Mouse (Mus musculus) splenic B cell, adult 2 months (primary cell): Measurements from ENCODE around the gene Apobec4.
"Not testable (repeated sequence)": the region's sequence is repeated elsewhere in the genome, so short reads cannot be mapped to it uniquely, and the experiment has no call there.

Source experiments
- DNase-seq: peaks from one replicate; pipeline ENCODE4 v3.0.0-alpha.2; 2011; ENCODE audit warnings: low read depth, low spot score
- H3K27me3 ChIP-seq: 2 replicates; pipeline ENCODE4 v1.6.1; 2012; ENCODE audit warnings: mild to moderate bottlenecking, low read length, moderate library complexity, mixed read lengths; ENCODE audit not compliant: control insufficient read depth, poor library complexity, insufficient read depth, severe bottlenecking
- H3K36me3 ChIP-seq: 2 replicates; pipeline ENCODE4 v1.6.1; 2012; ENCODE audit warnings: mild to moderate bottlenecking, low read length, moderate library complexity, mixed read lengths; ENCODE audit not compliant: control insufficient read depth, poor library complexity, insufficient read depth, severe bottlenecking

Apobec4 gene

DNA sequence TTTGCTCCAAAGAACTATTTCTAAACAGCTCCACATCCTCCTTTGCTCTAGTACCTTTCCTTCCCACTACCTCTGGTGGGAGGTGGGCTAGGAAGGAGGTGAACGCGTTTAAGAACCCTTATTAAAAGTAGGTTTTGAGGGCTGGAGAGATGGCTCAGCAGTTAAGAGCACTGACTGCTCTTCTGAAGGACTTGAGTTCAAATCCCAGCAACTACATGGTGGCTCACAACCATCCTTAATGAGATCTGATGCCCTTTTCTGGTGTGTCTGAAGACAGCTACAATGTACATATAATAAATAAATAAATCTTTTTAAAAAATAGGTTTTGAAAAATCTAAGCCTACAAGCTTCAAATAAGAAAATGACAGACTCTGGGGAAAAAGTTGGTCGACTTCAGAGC, 35.1 kb downstream of the Apobec4 start:
- DNase-seq, H3K36me3 ChIP-seq, H3K27me3 ChIP-seq: not testable (repeated sequence)

DNA sequence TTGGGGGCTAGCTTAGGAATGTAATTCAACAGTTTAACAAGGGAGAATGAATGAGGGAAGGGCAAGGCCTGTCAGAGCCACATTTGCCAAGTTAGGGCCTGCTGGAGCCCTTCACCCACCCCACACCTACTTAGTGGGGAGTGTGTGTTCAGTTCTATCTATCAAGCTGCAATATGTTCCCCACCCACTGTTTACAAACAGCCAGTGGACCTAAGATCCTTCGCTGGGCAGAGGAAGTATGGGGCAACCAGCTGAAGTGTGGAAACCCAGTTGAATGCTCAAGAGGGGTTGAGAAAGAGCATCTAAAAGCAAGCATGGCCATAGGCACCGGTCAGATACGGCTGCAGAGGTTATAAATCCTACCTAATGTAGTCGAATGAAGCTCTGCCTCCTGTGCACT, 36.6 kb downstream of the Apobec4 start:
- Histone ChIP-seq H3K36me3 (no peaks in the 10 kb centered on the region), H3K27me3 (no peaks in the 10 kb centered on the region)
- DNase-seq, result no peak

GRCm38 (mm10) chr1:152788121-152788660, 37.8 kb downstream of the Apobec4 start:
- Histone ChIP-seq H3K36me3 (no peaks in the 10 kb centered on the region), H3K27me3 (no peaks in the 10 kb centered on the region)
- no peak for DNase-seq

GRCm38 (mm10) chr1:152790254-152790653, 39.9 kb downstream of the Apobec4 start:
- Histone ChIP-seq H3K27me3 (no peaks in the 10 kb centered on the region), H3K36me3 (no peaks in the 10 kb centered on the region)
- peak; percentile 82 for DNase-seq

- Histone ChIP-seq H3K27me3 (no peaks in the 10 kb centered on the region), H3K36me3 (no peaks in the 10 kb centered on the region)
- DNase-seq, result no peak
These were observed 40.5 kb downstream of the Apobec4 start for GRCm38 (mm10) chr1:152790821-152791220.

DNA sequence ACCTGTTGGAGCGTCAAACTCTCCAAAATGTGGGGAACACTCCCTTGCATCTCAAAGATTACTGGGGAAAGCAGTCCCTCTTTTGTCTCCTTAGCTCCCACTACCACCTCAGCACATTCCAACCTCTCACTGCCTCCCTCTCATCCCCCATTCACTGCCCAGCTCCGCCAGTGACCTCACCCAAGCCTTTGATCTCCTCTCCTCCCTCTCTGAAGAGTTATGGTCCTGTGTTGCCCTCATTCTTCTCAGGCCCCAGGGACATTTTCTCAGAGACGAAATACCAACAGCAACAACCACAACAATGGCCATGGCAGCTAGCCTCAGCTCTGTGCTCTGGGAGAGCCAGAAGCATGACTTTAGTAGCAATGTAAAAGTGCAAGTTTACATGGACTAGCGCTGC, 40.9 kb downstream of the Apobec4 start:
- no peaks in the 10 kb centered on the region for H3K36me3 ChIP-seq
- DNase-seq, result no peak

DNA sequence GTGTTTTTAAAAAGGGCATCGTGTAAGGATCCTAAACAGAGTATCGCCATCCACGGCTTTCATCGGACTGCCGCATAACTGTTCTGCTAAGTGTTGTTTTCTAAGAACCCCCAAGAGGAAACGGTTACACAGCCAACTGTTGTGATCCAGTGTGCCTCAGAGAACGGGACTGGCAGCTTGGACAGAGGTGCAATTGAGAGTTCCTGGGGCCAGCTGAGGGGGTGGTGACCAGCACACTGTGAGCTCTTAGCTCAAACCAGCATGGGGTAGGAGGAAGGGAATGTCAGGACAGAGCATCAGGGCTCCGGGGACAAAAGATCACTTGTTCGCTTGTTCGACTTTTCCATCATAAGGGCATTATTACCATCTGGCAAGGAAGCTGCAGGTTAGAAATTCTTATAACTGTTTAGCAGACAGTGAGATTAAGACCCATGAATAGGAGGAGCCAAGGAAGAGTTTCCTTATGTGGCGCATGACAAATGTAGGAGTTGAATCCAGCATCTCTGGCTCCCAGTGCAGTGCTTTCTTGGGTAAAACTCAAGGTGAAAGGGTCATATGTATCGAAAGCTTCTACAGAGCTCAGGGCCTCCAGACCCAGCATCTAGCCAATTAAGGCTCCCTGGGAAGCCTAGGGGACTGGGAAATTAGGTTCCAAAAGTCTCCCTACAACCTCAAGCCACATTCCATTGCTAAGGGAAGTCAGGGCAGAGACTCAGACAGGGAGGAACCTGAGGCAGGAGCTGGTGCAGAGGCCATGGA, 42.6 kb downstream of the Apobec4 start:
- H3K36me3 ChIP-seq, result no peaks in the 10 kb centered on the region
- DNase-seq, result no peak
- H3K27me3 ChIP-seq, result no peaks in the 10 kb centered on the region

More for the DNA sequence above, 40.9 kb downstream of the Apobec4 start:
- H3K27me3 ChIP-seq, result no peaks in the 10 kb centered on the region

DNA sequence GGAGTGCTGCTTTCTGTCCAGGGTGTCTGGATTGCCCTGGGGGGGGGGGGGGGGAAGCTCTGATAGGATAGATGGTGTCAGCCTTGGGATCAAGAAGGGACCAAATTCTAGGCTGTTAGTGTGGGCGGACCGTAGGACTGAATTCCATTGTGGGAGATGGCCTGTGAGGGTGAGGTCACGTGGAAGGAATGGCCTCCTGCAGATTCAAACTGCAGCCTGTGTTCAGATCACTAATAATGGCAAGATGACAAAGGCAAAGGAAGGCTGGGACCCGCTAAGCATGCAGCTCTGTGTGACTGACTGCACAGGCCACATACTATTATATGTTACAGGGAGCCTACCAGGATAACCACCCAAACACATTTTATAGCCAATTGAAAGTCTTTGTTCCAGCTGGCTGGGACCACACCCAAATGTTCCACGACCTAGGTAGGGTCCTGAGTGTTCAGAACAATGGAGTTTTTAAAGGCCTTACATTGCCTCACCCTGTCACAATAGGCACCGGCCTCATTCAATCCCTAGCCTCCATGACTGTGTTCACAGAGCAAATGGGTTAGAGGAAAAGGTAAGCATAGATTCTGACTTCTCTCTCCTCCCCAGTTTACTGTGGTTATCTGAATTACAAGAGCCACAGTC, 43.3 kb downstream of the Apobec4 start:
- H3K27me3 ChIP-seq, result no peaks in the 10 kb centered on the region
- no peak for DNase-seq
- no peaks in the 10 kb centered on the region for H3K36me3 ChIP-seq

DNA sequence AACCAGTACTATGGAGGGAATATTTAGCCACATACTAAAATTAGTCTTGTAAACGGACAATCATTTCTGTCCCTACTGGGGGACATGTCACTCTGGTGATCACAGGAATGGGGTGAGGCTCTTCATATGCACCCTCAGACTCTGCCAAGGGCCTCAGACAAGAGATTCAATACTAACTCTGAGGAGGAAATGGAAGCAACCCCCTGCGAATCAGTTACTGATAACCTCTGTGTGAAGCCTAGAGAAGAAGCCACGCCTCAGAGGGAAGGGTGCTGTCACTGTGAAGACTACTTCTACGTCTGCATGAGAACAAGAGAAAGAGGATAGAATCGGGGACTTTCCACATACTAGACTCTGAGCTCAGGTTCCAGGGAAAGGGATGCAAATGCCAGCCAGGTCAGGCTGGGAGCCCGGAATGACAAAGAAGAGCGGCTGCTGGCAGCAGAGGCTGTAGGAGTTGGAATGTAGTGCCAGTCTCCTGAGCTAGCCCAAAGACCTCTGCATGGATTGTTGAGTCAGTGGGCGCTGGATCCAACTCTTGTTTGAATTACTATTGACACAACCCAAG, 45.4 kb downstream of the Apobec4 start:
- DNase-seq, result no peak
- H3K36me3 ChIP-seq, result no peaks in the 10 kb centered on the region
- H3K27me3 ChIP-seq, result no peaks in the 10 kb centered on the region

DNA sequence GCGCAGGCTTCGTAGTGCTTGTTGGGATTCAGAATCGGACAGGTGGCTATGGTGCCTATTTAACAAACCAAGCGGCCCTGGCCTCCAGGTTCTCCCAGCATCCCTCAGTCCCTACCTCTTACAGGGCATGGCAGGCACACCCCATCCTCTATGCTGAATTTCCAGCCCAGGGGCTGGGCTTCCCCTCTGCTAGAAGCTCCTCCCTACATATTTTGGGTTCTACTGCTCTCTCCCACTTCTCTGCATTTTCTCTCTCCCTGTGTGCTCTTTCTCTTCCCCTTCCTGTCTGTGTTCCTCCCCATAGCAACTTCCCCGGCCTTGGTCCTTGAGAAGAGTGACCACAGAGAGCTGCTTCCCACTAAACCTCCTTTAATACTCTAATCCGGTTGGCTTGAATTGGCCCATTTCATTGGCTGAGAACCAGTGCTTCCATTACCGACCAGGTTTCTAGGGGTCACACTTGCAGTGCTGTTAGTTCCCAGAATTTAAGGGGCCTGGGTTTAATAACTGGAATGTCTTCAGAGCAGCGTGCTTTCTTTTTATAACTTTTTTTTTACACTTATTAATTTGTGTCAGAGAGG, 46.4 kb downstream of the Apobec4 start:
- Histone ChIP-seq H3K27me3 (no peaks in the 10 kb centered on the region), H3K36me3 (no peaks in the 10 kb centered on the region)
- DNase-seq, result no peak

DNA sequence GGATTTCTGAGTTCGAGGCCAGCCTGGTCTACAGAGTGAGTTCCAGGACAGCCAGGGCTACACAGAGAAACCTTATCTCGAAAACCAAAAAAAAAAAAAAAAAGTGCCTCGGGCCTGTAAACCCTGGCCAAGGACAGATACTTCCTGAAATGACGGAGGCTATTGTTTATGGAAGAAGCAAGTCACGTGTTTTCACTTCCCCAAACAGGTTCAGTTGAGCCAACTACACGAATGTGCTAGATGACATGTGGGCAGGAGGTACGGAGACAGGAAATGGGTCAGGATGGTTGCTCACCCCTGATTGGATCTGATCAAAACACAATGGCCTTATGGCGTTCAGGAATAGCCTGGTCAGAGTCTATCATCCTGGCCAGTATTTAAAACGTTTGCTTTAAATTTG, 47.8 kb downstream of the Apobec4 start:
- Histone ChIP-seq H3K27me3 (no peaks in the 10 kb centered on the region), H3K36me3 (no peaks in the 10 kb centered on the region)
- DNase-seq, result peak; percentile 94

DNA sequence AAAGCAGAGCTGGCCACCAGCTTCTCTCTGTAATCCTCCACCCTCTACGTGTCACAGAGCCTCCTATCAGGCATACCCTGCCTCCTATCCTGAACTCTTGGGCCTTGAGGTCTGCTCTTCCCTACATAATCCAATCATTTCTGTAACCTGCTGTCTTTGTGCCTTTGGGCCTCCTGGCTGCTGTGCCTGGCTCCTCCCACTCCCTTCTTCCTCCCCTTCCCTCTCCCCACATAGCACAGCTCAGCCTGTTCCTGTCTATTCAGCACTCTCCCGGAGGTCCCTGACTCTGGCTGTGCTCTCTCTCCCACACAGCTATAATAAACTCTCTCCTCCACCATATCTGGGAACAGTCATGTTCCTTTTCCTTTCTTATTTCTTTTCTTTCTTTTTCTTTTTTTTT, 49.5 kb downstream of the Apobec4 start, which contains the start of gene Ncf2:
Gene Ncf2 (plus strand): TSS at position 298 of the 400 bp plus-strand sequence.
- Histone ChIP-seq H3K36me3 (no peaks in the 10 kb centered on the region), H3K27me3 (no peaks in the 10 kb centered on the region)
- no peak for DNase-seq

GRCm38 (mm10) chr1:152800633-152801176, 50.4 kb downstream of the Apobec4 start:
- Histone ChIP-seq H3K36me3 (no peaks in the 10 kb centered on the region), H3K27me3 (no peaks in the 10 kb centered on the region)
- DNase-seq, result no peak

DNA sequence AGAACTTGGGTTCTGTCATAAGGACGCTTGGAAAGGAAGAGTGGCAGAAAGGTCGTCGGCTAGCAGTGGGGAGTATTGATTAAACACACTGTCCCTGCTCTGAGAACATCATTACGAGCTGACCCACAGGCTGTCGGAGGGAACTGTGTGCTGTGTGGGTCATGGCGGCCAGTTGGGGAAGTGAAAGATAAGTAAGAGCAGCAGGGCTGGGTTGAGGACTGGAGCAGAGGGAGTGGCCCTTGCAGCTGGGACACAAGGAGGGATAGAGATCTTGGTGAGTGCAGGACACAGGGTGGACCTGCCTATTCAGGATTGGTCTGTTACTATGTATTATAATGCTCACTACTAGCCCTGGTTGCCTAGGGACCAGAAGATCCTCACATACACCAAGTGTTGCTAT, 54.6 kb downstream of the Apobec4 start:
- no peaks in the 10 kb centered on the region for H3K27me3 ChIP-seq
- H3K36me3 ChIP-seq, result no peaks in the 10 kb centered on the region; the same call in 1 of the 2 replicates
- DNase-seq, result no peak
